Mouse (Mus musculus): Measurements from ENCODE around the gene Rcn3. TPM values are rescaled to one million over a fixed set of nuclear protein-coding genes. Genes with fewer than 3 reads are reported as not detected.
"Not testable (repeated sequence)": the region's sequence is repeated elsewhere in the genome, so short reads cannot be mapped to it uniquely, and the experiment has no call there.

Gene Rcn3
- polyA plus RNA-seq, 1 experiment from 2014 or later, result 339 TPM

- Histone ChIP-seq H3K27me3 (ENCODE audit: control insufficient read depth, insufficient read depth, low read length) (no peaks in the 10 kb centered on the region), H3K4me2 (no peak overlapping the region), H3K27ac (ENCODE audit: low read depth, low read length) (no peak overlapping the region), H3K9ac (ENCODE audit: low read depth, low read length) (no peak overlapping the region), H3K9me3 (replicated peaks; ENCODE audit: control insufficient read depth, low read length) (no peaks in the 10 kb centered on the region), H3K4me1 (ENCODE audit: control insufficient read depth, insufficient read depth, low read length) (peaks cover 5% of the 10 kb centered on the region; the same call in 1 of the 2 replicates), H3K36me3 (ENCODE audit: control insufficient read depth, insufficient read depth, low read length) (no peaks in the 10 kb centered on the region), H3K4me3 (ENCODE audit: low read depth, low read length) (no peak overlapping the region)
- no peak for ATAC-seq (replicated peaks; ENCODE audit: insufficient number of reproducible peaks, low FRiP score, low TSS enrichment)
- 47% methylated on average over 6 of the region's 6 CpGs for WGBS (ENCODE audit: insufficient replicate concordance)
These were observed 5.5 kb upstream of the Rcn3 start for GRCm38 (mm10) chr7:45097479-45097878.

GRCm38 (mm10) chr7:45095965-45096364 is 3.9 kb upstream of the Rcn3 start:
- H3K27me3 ChIP-seq (ENCODE audit: control insufficient read depth, insufficient read depth, low read length); H3K9me3 ChIP-seq (replicated peaks; ENCODE audit: control insufficient read depth, low read length); H3K4me1 ChIP-seq (ENCODE audit: control insufficient read depth, insufficient read depth, low read length); H3K4me3 ChIP-seq (ENCODE audit: low read depth, low read length); H3K27ac ChIP-seq (ENCODE audit: low read depth, low read length); ATAC-seq (replicated peaks; ENCODE audit: insufficient number of reproducible peaks, low FRiP score, low TSS enrichment); H3K4me2 ChIP-seq; H3K36me3 ChIP-seq (ENCODE audit: control insufficient read depth, insufficient read depth, low read length); H3K9ac ChIP-seq (ENCODE audit: low read depth, low read length): not testable (repeated sequence)
- WGBS (ENCODE audit: insufficient replicate concordance), result 89% methylated on average over 14 of the region's 14 CpGs

- H3K4me2 ChIP-seq, result no peak overlapping the region
- no peak overlapping the region for H3K27ac ChIP-seq (ENCODE audit: low read depth, low read length)
- no peak overlapping the region for H3K4me3 ChIP-seq (ENCODE audit: low read depth, low read length)
- no peak overlapping the region for H3K9ac ChIP-seq (ENCODE audit: low read depth, low read length)
- ATAC-seq (replicated peaks; ENCODE audit: insufficient number of reproducible peaks, low FRiP score, low TSS enrichment), result no peak
- 70% methylated on average over 6 of the region's 6 CpGs for WGBS (ENCODE audit: insufficient replicate concordance)
- peaks cover 11% of the 10 kb centered on the region; the same call in 1 of the 2 replicates for H3K4me1 ChIP-seq (ENCODE audit: control insufficient read depth, insufficient read depth, low read length)
- H3K9me3 ChIP-seq (replicated peaks; ENCODE audit: control insufficient read depth, low read length), result no peaks in the 10 kb centered on the region
- H3K36me3 ChIP-seq (ENCODE audit: control insufficient read depth, insufficient read depth, low read length), result no peaks in the 10 kb centered on the region
- H3K27me3 ChIP-seq (ENCODE audit: control insufficient read depth, insufficient read depth, low read length), result no peaks in the 10 kb centered on the region
These were observed 3.3 kb upstream of the Rcn3 start for GRCm38 (mm10) chr7:45095367-45095766.

GRCm38 (mm10) chr7:45094121-45094520 is 2.1 kb upstream of the Rcn3 start:
- no peak overlapping the region for H3K27ac ChIP-seq (ENCODE audit: low read depth, low read length)
- H3K4me1 ChIP-seq (ENCODE audit: control insufficient read depth, insufficient read depth, low read length), result peaks cover 12% of the 10 kb centered on the region; the same call in 1 of the 2 replicates
- 56% methylated on average over 7 of the region's 7 CpGs for WGBS (ENCODE audit: insufficient replicate concordance)
- ATAC-seq (replicated peaks; ENCODE audit: insufficient number of reproducible peaks, low FRiP score, low TSS enrichment), result no peak
- H3K27me3 ChIP-seq (ENCODE audit: control insufficient read depth, insufficient read depth, low read length), result no peaks in the 10 kb centered on the region
- no peaks in the 10 kb centered on the region; the same call in 1 of the 2 replicates for H3K36me3 ChIP-seq (ENCODE audit: control insufficient read depth, insufficient read depth, low read length)
- no peaks in the 10 kb centered on the region for H3K9me3 ChIP-seq (replicated peaks; ENCODE audit: control insufficient read depth, low read length)
- no peak overlapping the region for H3K4me2 ChIP-seq
- no peak overlapping the region for H3K4me3 ChIP-seq (ENCODE audit: low read depth, low read length)
- H3K9ac ChIP-seq (ENCODE audit: low read depth, low read length), result no peak overlapping the region

- Histone ChIP-seq H3K4me3 (ENCODE audit: low read depth, low read length) (no peak overlapping the region), H3K36me3 (ENCODE audit: control insufficient read depth, insufficient read depth, low read length) (peaks cover 4% of the 10 kb centered on the region), H3K4me1 (ENCODE audit: control insufficient read depth, insufficient read depth, low read length) (peaks cover 12% of the 10 kb centered on the region; the same call in 1 of the 2 replicates), H3K27me3 (ENCODE audit: control insufficient read depth, insufficient read depth, low read length) (no peaks in the 10 kb centered on the region), H3K27ac (ENCODE audit: low read depth, low read length) (0 out of 2 replicates have a peak overlapping the region, but pooled peaks have one; percentile 35), H3K9ac (ENCODE audit: low read depth, low read length) (no peak overlapping the region), H3K4me2 (no peak overlapping the region), H3K9me3 (replicated peaks; ENCODE audit: control insufficient read depth, low read length) (no peaks in the 10 kb centered on the region)
- WGBS (ENCODE audit: insufficient replicate concordance), result 35% methylated on average over 18 of the region's 18 CpGs
- no peak for ATAC-seq (replicated peaks; ENCODE audit: insufficient number of reproducible peaks, low FRiP score, low TSS enrichment)
These were observed 1.5 kb upstream of the Rcn3 start for GRCm38 (mm10) chr7:45093516-45093905.

GRCm38 (mm10) chr7:45092828-45093515 is 951 bp upstream of the Rcn3 start:
- no peaks in the 10 kb centered on the region for H3K9me3 ChIP-seq (replicated peaks; ENCODE audit: control insufficient read depth, low read length)
- 62% methylated on average over 12 of the region's 12 CpGs for WGBS (ENCODE audit: insufficient replicate concordance)
- ATAC-seq (replicated peaks; ENCODE audit: insufficient number of reproducible peaks, low FRiP score, low TSS enrichment), result no peak
- H3K4me3 ChIP-seq (ENCODE audit: low read depth, low read length), result no peak overlapping the region
- peaks cover 9% of the 10 kb centered on the region for H3K36me3 ChIP-seq (ENCODE audit: control insufficient read depth, insufficient read depth, low read length)
- peak overlapping the region; percentile 22; the same call in 1 of the 2 replicates for H3K4me2 ChIP-seq
- no peak overlapping the region for H3K9ac ChIP-seq (ENCODE audit: low read depth, low read length)
- no peaks in the 10 kb centered on the region for H3K27me3 ChIP-seq (ENCODE audit: control insufficient read depth, insufficient read depth, low read length)
- H3K4me1 ChIP-seq (ENCODE audit: control insufficient read depth, insufficient read depth, low read length), result peaks cover 12% of the 10 kb centered on the region; the same call in 1 of the 2 replicates
- H3K27ac ChIP-seq (ENCODE audit: low read depth, low read length), result peak overlapping the region; percentile 35

GRCm38 (mm10) chr7:45091001-45091990 is 725 bp downstream of the Rcn3 start:
- ATAC-seq (replicated peaks; ENCODE audit: insufficient number of reproducible peaks, low FRiP score, low TSS enrichment), result peak; percentile 53
- Histone ChIP-seq H3K9ac (ENCODE audit: low read depth, low read length) (peak overlapping the region; percentile 86), H3K27me3 (ENCODE audit: control insufficient read depth, insufficient read depth, low read length) (no peaks in the 10 kb centered on the region), H3K4me1 (ENCODE audit: control insufficient read depth, insufficient read depth, low read length) (peaks cover 12% of the 10 kb centered on the region; the same call in 1 of the 2 replicates), H3K27ac (ENCODE audit: low read depth, low read length) (peak overlapping the region; percentile 88), H3K36me3 (ENCODE audit: control insufficient read depth, insufficient read depth, low read length) (peaks cover 25% of the 10 kb centered on the region), H3K4me2 (peak overlapping the region; percentile 86), H3K9me3 (replicated peaks; ENCODE audit: control insufficient read depth, low read length) (no peaks in the 10 kb centered on the region), H3K4me3 (ENCODE audit: low read depth, low read length) (peak overlapping the region; percentile 66)
- 9% methylated on average over 35 of the region's 35 CpGs for WGBS (ENCODE audit: insufficient replicate concordance)

GRCm38 (mm10) chr7:45090251-45090977 is 1.6 kb downstream of the Rcn3 start:
- no peak for ATAC-seq (replicated peaks; ENCODE audit: insufficient number of reproducible peaks, low FRiP score, low TSS enrichment)
- H3K27me3 ChIP-seq (ENCODE audit: control insufficient read depth, insufficient read depth, low read length), result no peaks in the 10 kb centered on the region
- peak overlapping the region; percentile 86; the same call in 1 of the 2 replicates for H3K9ac ChIP-seq (ENCODE audit: low read depth, low read length)
- 0 out of 2 replicates have a peak overlapping the region, but pooled peaks have one; percentile 88 for H3K27ac ChIP-seq (ENCODE audit: low read depth, low read length)
- peaks cover 32% of the 10 kb centered on the region for H3K36me3 ChIP-seq (ENCODE audit: control insufficient read depth, insufficient read depth, low read length)
- peak overlapping the region; percentile 86 for H3K4me2 ChIP-seq
- peak overlapping the region; percentile 66; the same call in 1 of the 2 replicates for H3K4me3 ChIP-seq (ENCODE audit: low read depth, low read length)
- no peaks in the 10 kb centered on the region for H3K9me3 ChIP-seq (replicated peaks; ENCODE audit: control insufficient read depth, low read length)
- H3K4me1 ChIP-seq (ENCODE audit: control insufficient read depth, insufficient read depth, low read length), result peaks cover 12% of the 10 kb centered on the region; the same call in 1 of the 2 replicates
- whole genome bisulfite sequencing (ENCODE audit: insufficient replicate concordance), result 76% methylated on average over 13 of the region's 13 CpGs

Data from heart, embryonic 11.5 days (tissue).